Mouse (Mus musculus): Measurements from ENCODE around the gene Tmcc1.
"Not testable (repeated sequence)": the region's sequence is repeated elsewhere in the genome, so short reads cannot be mapped to it uniquely, and the experiment has no call there.

Gene Tmcc1

DNA sequence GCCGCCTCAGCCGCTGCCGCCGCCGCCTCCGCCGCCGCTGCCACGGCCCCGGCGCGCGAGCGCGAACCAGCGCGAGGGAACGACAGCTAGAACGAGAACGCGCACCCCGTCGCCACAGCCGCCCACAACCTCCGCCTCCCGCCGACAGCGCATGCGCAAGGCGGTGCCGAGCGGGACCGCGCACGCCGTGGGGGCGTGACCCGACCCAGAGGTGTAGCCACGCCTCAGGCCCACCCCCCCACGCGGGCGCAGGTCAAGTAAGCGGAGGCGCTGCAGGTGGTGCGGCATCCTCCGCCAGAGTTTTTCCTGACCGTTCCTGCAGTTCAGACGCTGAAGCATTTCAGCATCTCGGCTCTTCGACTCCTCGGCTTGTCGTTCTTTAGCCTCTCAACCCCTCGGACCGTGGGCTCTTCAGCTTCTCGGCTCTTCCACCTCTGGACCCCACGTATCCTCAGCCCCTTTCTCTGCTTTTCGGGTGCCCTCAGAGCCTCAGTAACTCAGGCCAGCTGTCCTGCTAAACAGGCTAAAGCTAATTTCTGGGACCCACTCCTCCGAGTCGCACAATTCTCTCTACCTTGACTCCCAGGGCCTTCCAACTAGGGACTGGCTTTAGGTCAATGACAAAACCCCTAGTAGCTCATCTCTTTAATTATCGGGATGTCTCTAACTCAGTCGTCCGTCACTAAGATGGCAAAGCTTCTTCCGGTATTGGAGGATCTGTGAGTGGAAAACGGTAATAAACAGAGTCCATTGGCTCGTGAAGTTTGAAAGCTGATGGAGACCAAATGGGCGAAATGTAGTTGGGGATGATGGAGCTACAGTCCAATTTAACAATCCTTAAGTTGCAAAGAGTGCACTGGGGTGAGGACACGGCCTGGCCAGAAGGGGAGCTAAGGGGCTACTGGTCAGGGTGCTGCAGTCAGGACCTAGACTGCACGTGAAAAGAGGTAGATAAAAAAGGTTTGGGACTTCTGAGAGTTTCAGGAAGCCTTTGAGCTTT is at the start of gene Tmcc1:
Gene Tmcc1 (minus strand): TSS at position 93 of the 1,000 bp plus-strand sequence.
- peak; percentile 95 to 98 for DNase-seq (ENCODE audit: low spot score in 2 of 2)

DNA sequence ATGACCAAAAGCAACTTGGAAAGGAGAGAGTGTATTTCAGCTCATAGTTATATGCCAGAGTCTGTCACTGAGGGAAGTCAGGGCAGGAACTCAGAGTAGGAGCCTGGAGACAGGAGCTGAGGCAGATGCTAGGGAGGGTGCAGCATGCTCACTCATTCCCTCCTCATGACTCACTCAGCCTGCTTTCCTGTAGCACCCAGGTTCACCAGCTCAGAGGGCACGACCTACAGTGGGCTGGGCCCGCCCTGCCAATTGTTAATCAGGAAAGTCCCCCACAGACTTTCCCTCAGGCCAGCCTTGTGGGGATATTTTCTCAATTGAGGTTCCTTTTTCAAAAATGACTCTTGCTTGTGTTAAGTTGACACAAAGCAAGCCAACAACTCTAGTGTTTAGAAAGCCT is 47.1 kb upstream of the Tmcc1 start:
- DNase-seq (ENCODE audit: low spot score in 2 of 2), result no peak

- DNase-seq (ENCODE audit: low spot score in 2 of 2), result peak in 1 of 2 experiments; percentile 13
These were observed 44.8 kb upstream of the Tmcc1 start for GRCm38 (mm10) chr6:116238083-116238482.

DNA sequence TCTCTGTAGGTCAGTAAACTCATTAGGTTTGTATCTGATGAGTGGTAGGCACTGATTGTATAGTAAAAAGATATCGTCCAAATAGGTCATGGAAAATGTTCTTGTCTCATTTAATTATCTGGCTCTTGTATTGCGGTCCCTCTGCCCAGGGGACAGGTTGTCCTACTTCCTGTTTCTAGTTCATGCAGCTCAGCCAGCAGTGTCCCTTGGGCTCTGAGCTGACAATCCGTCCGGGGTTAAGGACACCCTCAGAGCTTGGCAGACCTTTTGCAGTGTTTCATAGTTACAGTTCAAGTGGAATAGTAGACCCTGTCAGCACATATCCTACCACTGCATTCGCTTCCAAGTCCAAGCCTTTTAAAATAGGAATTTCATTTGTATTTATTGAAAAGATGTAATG is 42.0 kb upstream of the Tmcc1 start:
- no peak for DNase-seq (ENCODE audit: low spot score in 2 of 2)

GRCm38 (mm10) chr6:116234821-116235220 is 41.5 kb upstream of the Tmcc1 start:
- not testable (repeated sequence) for DNase-seq (ENCODE audit: low spot score in 2 of 2)

DNA sequence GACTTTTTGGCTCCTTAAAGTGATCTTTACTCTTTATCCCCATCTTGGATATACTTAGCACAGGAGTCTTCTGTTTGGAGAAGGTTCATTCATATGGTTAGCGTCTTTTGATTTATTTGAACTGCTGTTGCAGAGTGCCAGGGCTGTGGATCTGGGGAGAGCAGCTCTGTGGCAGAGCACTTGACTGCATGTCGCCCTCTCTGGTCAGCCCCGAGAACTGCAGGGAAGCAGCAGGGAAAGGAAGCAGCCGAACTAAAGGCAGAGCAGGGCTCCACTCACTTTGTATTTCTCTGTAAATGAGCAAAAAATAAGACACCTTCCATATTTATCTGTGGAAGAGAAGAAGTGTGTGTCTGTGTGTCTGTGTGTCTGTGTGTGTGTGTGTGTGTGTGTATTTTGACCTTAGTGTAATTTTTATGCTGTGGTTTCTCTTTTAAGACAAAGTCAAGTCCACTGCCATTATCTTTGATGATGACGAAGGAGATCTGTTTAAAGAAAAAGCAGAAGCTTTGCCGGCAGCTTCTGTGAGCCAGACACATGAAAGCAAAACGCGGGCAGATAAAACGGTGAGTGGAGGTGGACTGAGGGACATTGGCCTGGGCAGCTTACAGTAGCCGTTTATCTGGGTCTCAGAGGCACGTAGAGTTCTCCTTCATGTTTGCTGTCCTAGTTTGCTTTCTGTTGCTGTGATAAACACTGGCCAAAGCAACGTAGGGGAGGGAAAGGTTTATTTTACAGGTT is 35.7 kb upstream of the Tmcc1 start:
- peak in 1 of 2 experiments; percentile 75 for DNase-seq (ENCODE audit: low spot score in 2 of 2)

GRCm38 (mm10) chr6:116227767-116228166 is 34.5 kb upstream of the Tmcc1 start:
- peak in 1 of 2 experiments; percentile 15 for DNase-seq (ENCODE audit: low spot score in 2 of 2)

DNA sequence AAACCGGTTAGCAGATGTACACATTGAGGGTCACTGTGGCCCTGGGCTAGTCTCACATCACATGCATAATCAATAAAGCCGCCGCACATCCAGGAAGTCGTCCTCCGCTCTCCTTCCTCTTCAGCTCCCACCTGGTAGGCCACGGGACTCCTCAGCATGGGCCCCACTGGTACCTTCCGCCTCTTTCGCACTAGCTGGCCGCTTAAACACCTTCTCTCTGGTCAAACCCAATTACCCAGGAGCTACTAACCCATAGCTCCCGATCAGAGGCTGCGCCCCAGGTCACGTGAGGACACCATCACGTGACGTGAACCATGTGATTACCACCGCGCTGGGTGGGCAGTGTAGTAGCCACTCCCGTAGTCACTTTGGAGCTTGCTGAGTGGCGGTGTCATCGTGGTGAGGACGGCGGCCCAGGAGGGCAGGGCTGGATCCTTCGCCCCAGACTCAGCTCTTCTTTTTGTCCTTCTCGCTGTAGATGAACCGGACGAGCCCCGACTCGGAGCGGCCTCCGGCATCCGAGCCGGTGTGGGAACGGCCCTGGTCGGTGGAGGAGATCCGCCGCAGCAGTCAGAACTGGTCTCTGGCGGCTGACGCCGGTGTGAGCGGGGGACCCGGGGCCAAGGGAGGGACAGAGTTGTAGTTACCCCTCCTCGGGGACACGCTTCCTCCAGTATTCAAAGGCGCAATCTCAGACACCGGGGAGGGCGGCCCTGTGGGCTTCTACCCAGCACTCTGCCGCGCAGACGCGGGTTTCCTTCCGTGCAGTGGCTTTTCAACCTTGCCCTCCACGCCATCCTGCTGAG is 14.6 kb upstream of the Tmcc1 start, which contains the start of gene Washc2:
Gene Washc2 (plus strand): TSS at position 310 of the 806 bp plus-strand sequence.
- DNase-seq (ENCODE audit: low spot score in 2 of 2), result peak; percentile 91 to 98

DNA sequence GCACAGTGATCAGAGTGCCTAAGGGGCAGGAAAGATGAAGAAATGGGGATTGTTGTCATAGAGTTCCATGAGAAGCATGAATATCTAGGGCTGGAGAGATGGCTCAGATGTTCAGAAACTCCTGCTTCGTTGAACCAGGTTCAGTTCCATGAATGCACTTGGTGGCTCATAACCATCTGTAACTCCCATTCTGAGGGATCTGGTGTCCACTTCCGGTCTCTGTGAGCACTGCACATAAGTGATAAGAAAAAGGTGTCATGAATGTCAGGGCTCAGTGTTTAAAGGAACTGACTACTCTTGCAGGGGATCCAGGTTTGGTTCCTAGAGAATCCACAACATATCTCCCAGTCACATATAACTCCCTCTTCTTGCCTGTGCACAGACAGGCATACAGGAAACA is 6.4 kb upstream of the Tmcc1 start:
- DNase-seq (ENCODE audit: low spot score in 2 of 2), result no peak

DNA sequence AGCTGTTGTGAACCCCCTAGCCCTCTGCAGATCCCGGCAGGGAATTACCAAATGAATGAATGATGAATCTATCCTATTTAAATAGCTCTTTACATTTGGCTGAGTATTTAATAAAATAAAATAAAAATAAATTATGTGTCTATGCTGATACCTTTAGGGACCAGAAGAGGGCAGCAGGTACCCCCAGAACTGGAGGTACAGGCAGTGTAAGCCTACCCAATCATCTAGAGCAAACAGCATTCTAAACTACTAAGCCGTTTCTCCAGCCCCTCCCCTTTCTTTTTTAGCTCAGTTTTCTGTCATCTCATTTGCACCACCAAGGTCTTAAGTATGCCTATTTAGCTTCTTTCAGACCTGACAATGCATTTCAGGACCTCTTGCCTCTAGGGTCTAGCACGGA is 4.9 kb upstream of the Tmcc1 start:
- DNase-seq (ENCODE audit: low spot score in 2 of 2), result peak in 1 of 2 experiments; percentile 25

- no peak for DNase-seq (ENCODE audit: low spot score in 2 of 2)
These were observed 2.5 kb upstream of the Tmcc1 start for GRCm38 (mm10) chr6:116195811-116196210.

DNA sequence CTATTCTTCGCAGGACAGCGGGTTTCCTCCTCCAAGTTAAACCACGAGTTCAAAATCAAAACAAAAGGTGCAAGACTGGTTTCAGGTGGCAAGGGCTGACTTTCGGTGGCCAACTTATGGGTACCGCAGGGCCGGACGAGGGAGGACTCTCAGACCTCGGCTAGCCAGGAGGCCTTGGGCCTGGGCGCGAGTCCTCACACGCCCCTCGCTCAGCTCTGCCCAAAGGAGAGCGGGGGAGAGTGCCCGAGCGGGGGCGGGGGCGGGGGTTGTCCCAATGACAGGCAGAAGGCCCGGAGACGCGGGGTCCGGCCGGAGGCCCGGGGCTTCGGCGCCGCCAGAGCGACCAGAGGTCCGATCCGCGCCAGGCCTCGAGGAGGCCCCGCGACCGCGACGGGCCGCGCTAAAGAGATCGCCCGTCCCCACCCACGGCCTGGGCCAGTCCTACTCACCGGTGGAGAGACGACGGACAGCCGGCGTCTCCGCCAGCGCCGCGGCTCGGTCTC is 426 bp downstream of the Tmcc1 start:
- DNase-seq (ENCODE audit: low spot score in 2 of 2), result no peak

DNA sequence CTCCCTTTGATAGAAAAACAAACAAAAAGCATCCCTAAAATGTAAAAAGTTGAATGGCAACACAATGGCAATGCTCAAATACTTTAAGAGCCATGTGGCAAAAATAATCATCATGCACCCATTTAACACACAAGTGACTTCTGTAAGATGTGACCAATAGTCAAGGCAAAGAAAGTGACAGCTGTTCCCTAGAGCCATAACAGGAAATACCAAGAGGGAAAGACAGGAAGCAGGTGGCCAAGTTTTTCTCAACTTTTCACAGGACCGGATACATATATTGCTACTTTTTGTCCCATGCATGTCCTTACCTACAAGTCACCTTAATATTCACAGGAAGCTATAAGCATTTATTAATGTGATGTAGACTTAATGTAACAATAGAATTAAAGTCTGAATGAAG is 3.9 kb downstream of the Tmcc1 start:
- DNase-seq (ENCODE audit: low spot score in 2 of 2), result no peak

- DNase-seq (ENCODE audit: low spot score in 2 of 2), result no peak
These were observed 6.8 kb downstream of the Tmcc1 start for GRCm38 (mm10) chr6:116186485-116186884.

DNA sequence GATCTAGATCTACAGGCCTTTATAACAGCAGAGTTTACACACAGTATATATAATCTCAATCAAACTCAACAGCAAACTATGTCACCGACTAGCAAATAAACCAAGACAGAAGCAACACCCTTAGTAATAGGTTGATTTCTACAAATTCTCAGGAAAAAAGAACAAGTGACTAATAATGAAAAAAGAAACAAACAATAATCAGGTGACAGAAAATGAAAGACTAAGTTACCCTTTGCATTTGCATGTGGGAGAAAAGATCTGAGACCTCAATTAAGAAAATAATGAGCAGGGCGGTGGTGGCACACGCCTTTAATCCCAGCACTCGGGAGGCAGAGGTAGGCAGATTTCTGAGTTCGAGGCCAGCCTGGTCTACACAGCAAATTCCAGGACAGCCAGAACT is 9.8 kb downstream of the Tmcc1 start:
- DNase-seq (ENCODE audit: low spot score in 2 of 2), result no peak

GRCm38 (mm10) chr6:116180731-116181130 is 12.6 kb downstream of the Tmcc1 start:
- DNase-seq (ENCODE audit: low spot score in 2 of 2), result no peak

GRCm38 (mm10) chr6:116178376-116178775 is 14.9 kb downstream of the Tmcc1 start:
- DNase-seq (ENCODE audit: low spot score in 2 of 2), result no peak

DNA sequence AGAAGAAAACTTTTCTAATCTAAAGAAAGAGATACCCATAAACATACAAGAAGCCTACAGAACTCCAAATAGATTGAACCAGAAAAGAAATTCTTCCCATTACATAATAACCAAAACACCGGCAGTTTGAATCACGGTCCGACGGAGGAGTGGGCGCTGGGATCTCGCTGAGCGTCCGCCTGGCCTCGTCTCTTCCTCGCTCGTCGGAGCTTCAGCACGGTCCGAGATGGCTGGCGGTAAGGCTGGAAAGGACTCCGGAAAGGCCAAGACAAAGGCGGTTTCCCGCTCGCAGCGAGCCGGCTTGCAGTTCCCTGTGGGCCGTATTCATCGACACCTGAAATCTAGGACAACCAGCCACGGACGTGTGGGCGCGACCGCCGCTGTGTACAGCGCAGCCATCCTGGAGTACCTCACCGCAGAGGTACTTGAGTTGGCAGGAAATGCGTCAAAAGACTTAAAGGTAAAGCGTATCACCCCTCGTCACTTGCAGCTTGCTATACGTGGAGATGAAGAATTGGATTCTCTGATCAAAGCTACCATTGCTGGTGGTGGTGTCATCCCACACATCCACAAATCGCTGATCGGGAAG is 19.7 kb downstream of the Tmcc1 start:
- not testable (repeated sequence) for DNase-seq (ENCODE audit: low spot score in 2 of 2)

DNA sequence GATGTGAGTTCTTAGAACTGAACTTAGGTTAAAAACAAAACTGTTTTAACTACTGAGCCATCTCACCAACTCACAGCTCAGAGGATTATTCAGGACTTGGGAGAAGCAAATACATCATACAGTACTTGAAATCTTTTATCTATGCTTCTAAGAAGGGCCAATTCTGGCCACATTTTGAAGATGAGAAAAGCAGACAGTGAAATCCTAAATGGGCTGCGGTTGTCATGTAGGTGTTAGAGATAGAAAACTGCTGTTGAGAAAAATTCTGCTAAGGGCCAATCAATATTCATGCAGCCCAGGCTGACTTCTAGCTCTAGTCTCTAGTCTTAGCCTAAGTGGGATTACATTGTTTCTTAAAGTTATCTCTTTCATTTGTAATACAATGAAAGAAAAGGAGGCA is 26.9 kb downstream of the Tmcc1 start:
- DNase-seq (ENCODE audit: low spot score in 2 of 2), result no peak

GRCm38 (mm10) chr6:116154854-116155624 is 38.2 kb downstream of the Tmcc1 start:
- no peak for DNase-seq (ENCODE audit: low spot score in 2 of 2)

All from left cerebral cortex, adult 9 months (tissue).